Mouse (Mus musculus) heart, embryonic 15.5 days (tissue): Measurements from ENCODE around the gene Olfr1511. TPM values are rescaled to one million over a fixed set of nuclear protein-coding genes. Genes with fewer than 3 reads are reported as not detected.

Experiments
- polyA plus RNA-seq: library from polyadenylated mRNA; unstranded; fragments of >200 nt; fragmentation: Nextera tagmentation; extraction: Ambion mirVana; gene quantifications from 2 replicates; pipeline ENCODE4 v1.2.1, GENCODE M21; 2015

Gene Olfr1511
- polyA plus RNA-seq, 1 experiment from 2014 or later = not detected

Other genes with a start within 250 kb of the Olfr1511 start
- gene Supt16, start 200.0 kb downstream of the Olfr1511 start, polyA plus RNA-seq = 24.6 and 27.3 TPM in 2 replicates
- gene Chd8, start 139.6 kb downstream of the Olfr1511 start, polyA plus RNA-seq = 17.2 and 22.1 TPM in 2 replicates
- gene Tox4, start 118.2 kb downstream of the Olfr1511 start, polyA plus RNA-seq = 29.3 and 34.0 TPM in 2 replicates
- gene Rab2b, start 117.8 kb downstream of the Olfr1511 start, polyA plus RNA-seq = 12.8 and 16.6 TPM in 2 replicates
- gene Mettl3, start 92.3 kb downstream of the Olfr1511 start, polyA plus RNA-seq = 23.5 and 29.7 TPM in 2 replicates
- 4.8 and 7.3 TPM in 2 replicates for gene Sall2, start 68.6 kb downstream of the Olfr1511 start, polyA plus RNA-seq
- gene Olfr1513, start 41.0 kb downstream of the Olfr1511 start, polyA plus RNA-seq = not detected in 2 replicates
- not detected in 2 replicates for gene Olfr1512, start 18.2 kb downstream of the Olfr1511 start, polyA plus RNA-seq
- not detected in 2 replicates for gene Olfr1510, start 17.0 kb upstream of the Olfr1511 start, polyA plus RNA-seq
- not detected in 2 replicates for gene Olfr1509, start 45.6 kb upstream of the Olfr1511 start, polyA plus RNA-seq
- gene Olfr1508, start 70.1 kb upstream of the Olfr1511 start, polyA plus RNA-seq = not detected in 2 replicates
- not detected in 2 replicates for gene Olfr1507, start 98.4 kb upstream of the Olfr1511 start, polyA plus RNA-seq